Mouse (Mus musculus) midbrain, embryonic 11.5 days (tissue): ENCODE data around the gene Slc37a1. TPM values are rescaled to one million over a fixed set of nuclear protein-coding genes. Genes with fewer than 3 reads are reported as not detected.

Experiments
- ATAC-seq: fragments of 200-750 bp; cut with Nextera tagmentation; 2 replicates; pipeline ENCODE4 v1.8.0; 2017; ENCODE audit warnings: moderate TSS enrichment, moderate library complexity; ENCODE audit not compliant: low FRiP score
- DNase-seq: peaks from one replicate; pipeline ENCODE4 v3.0.0; 2015; ENCODE audit warnings: low spot score; ENCODE audit errors: missing footprints
- H3K27ac ChIP-seq: fragments of 300-500 bp; sonication (generic); 2 replicates; pipeline ENCODE4 v1.5.1; 2014; ENCODE audit warnings: low read depth, low read length
- H3K27me3 ChIP-seq: fragments of 300-500 bp; sonication (generic); 2 replicates; pipeline ENCODE4 v1.6.1; 2014; ENCODE audit warnings: mild to moderate bottlenecking, low read length, moderate library complexity, mixed read lengths; ENCODE audit not compliant: control insufficient read depth, insufficient read depth
- H3K36me3 ChIP-seq: fragments of 300-500 bp; sonication (generic); 2 replicates; pipeline ENCODE4 v1.6.1; 2014; ENCODE audit warnings: mild to moderate bottlenecking, low read length, moderate library complexity, mixed read lengths; ENCODE audit not compliant: control insufficient read depth, insufficient read depth
- H3K4me1 ChIP-seq: fragments of 300-500 bp; sonication (generic); 2 replicates; pipeline ENCODE4 v1.6.1; 2014; ENCODE audit warnings: low read length; ENCODE audit not compliant: control insufficient read depth, insufficient read depth
- H3K4me2 ChIP-seq: fragments of 300-500 bp; sonication (generic); 2 replicates; pipeline ENCODE4 v1.6.1; 2014; ENCODE audit warnings: mild to moderate bottlenecking, moderate library complexity
- H3K4me3 ChIP-seq: fragments of 300-500 bp; sonication (generic); 2 replicates; pipeline ENCODE4 v1.5.1; 2014; ENCODE audit warnings: low read depth, low read length
- H3K9ac ChIP-seq: fragments of 300-500 bp; sonication (generic); 2 replicates; pipeline ENCODE4 v1.6.1; 2014; ENCODE audit warnings: low read length
- H3K9me3 ChIP-seq: fragments of 300-500 bp; sonication (generic); 2 replicates; pipeline ENCODE4 v1.6.1; 2016; ENCODE audit warnings: low read length; ENCODE audit not compliant: control insufficient read depth
- WGBS: fragments of 180-500 bp; shearing (Covaris S2); extraction: QIAGEN DNeasy Blood & Tissue Kit; methylation state at CpG from one replicate; pipeline ENCODE4 v1.1.7; 2014; 5-methylcytosine and 5-hydroxymethylcytosine counted together
- polyA plus RNA-seq: library from polyadenylated mRNA; unstranded; fragments of >200 nt; fragmentation: Nextera tagmentation; extraction: Ambion mirVana; gene quantifications from 2 replicates; pipeline ENCODE4 v1.2.1, GENCODE M21; 2014

Slc37a1 gene
- polyA plus RNA-seq, 1 experiment from 2014 or later: 5.8 TPM

DNA sequence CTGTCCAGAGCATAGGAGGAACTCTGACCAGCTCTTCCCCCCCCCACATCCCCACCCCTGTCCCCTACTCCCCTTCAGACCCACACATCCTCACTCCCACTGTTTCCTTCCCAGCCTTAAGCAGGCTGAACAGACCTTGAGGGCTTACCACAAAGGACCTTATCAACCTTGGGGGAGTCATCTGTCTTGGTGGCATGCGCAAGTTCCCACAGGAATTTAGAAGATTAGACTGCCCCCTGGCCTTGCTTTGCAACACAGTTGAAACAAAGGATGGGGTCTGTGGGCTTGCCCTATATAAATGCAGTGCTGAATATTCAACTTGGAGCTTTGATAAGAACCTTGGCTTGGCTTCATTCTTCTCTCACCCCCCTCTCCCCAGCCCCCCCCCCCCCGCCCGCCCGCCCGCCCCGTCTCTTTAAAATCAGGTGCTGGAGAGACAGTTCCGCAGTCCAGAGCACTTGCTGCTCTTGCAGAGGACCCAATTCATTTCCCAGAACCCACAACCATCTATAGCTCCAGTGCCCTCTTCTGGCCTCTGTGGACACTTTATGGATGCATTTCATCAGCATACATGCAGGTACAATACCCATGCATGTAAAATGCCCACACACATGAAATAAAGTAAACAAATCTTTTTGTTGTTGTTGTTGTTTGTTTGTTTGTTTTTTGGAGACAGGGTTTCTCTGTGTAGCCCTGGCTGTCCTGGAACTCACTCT is 15.3 kb upstream of the Slc37a1 start:
- no peak for ATAC-seq
- no peak overlapping the region for H3K9ac ChIP-seq

DNA sequence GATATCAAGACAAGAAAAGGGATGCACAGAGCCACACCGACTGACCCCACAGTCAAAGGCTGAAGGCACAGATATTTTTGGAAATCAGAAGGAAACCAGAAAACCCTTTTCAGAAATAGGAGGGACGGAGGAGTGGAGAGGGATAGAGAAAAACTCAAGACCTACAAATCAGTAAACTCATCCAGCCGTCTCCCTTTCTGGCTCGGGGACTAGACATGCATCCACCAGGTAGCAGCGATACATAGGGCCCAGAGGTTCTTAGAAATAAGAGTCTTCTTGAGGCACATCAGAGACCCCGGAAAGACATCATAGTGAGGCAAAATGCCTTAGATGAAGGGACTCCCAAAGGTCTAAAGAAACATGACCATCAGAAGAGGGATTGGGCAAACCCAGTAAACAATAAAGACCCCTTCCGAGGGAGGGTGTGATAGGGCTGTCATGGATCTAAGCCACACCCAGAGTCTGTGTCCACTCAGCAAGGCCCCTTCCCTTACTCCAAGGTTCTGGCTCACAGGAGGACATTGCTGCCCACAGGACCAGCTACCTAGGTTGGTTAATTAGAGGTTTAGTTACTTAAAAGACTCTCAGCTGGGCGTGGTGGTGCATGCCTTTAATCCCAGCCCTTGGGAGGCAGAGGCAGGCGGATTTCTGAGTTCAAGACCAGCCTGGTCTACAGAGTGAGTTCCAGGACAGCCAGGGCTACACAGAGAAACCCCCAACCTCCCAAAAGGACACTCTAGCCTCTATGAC is 14.0 kb upstream of the Slc37a1 start:
- no peak for ATAC-seq
- Histone ChIP-seq H3K36me3 (no peaks in the 10 kb centered on the region), H3K27me3 (peaks cover 2% of the 10 kb centered on the region; the same call in 1 of the 2 replicates), H3K4me2 (no peak overlapping the region), H3K27ac (no peak overlapping the region), H3K9me3 (no peaks in the 10 kb centered on the region), H3K9ac (no peak overlapping the region), H3K4me3 (no peak overlapping the region), H3K4me1 (peaks cover 9% of the 10 kb centered on the region; the same call in 1 of the 2 replicates)
- DNase-seq: no peak
- 92% methylated on average over 9 of the region's 9 CpGs for WGBS

More for the DNA sequence above, 15.3 kb upstream of the Slc37a1 start:
- Histone ChIP-seq H3K27ac (no peak overlapping the region), H3K36me3 (no peaks in the 10 kb centered on the region), H3K4me2 (no peak overlapping the region), H3K4me1 (no peaks in the 10 kb centered on the region), H3K9me3 (no peaks in the 10 kb centered on the region), H3K4me3 (no peak overlapping the region), H3K27me3 (no peaks in the 10 kb centered on the region; the same call in 1 of the 2 replicates)
- 40% methylated on average over 7 of the region's 7 CpGs for WGBS
- DNase-seq: no peak

DNA sequence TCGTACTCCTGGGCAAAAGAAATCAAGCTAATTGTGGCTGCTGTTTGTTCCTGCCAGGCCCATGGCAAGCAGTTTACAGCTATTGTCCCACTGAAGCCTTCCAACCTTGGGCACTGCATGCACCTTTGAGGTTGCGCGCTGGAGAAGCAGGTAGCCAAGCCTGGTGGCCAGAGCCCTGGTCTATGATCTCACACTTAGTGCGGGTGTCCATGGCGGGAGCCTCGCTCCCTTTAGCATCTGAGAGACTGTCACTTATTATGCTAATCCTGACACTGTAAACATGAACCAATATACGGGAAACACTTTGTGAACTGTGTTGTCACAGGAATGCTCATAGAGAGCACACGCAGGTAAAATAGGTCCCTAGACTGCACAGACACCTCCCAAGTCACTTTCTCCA is 13.0 kb upstream of the Slc37a1 start:
- DNase-seq (no peak), ATAC-seq (no peak)
- no peak overlapping the region for H3K27ac ChIP-seq
- 88% methylated on average over 8 of the region's 8 CpGs for WGBS
- H3K4me3 ChIP-seq: no peak overlapping the region
- H3K9ac ChIP-seq: no peak overlapping the region
- peaks cover 2% of the 10 kb centered on the region; the same call in 1 of the 2 replicates for H3K27me3 ChIP-seq
- no peak overlapping the region for H3K4me2 ChIP-seq
- H3K4me1 ChIP-seq: peaks cover 9% of the 10 kb centered on the region; the same call in 1 of the 2 replicates
- no peaks in the 10 kb centered on the region for H3K36me3 ChIP-seq
- no peaks in the 10 kb centered on the region for H3K9me3 ChIP-seq

DNA sequence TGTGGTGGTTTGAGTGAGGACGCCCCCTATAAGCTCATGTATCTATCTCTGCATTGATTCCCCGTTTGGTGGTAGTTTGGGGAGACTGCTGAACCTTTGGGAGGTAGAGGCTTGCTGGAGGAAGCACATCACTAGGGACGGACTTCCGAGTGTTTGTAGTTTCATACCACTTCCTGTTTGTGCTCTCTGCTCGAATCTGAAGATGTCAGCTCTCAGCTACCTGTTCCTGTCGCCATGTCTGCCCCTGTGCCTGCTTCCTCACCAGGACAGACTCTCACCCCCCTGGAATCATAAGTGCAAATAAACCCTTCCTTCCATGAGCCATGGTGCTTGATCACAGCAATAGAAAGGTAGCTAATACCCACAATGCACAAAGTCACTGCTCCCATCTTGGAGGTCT is 11.4 kb upstream of the Slc37a1 start:
- H3K27ac ChIP-seq: no peak overlapping the region
- no peak overlapping the region for H3K4me3 ChIP-seq
- H3K9ac ChIP-seq: no peak overlapping the region
- peaks cover 2% of the 10 kb centered on the region; the same call in 1 of the 2 replicates for H3K27me3 ChIP-seq
- DNase-seq (no peak), ATAC-seq (no peak)
- no peaks in the 10 kb centered on the region for H3K9me3 ChIP-seq
- no peak overlapping the region for H3K4me2 ChIP-seq
- H3K4me1 ChIP-seq: peaks cover 9% of the 10 kb centered on the region; the same call in 1 of the 2 replicates
- WGBS: 77% methylated on average over 6 of the region's 6 CpGs
- H3K36me3 ChIP-seq: no peaks in the 10 kb centered on the region

DNA sequence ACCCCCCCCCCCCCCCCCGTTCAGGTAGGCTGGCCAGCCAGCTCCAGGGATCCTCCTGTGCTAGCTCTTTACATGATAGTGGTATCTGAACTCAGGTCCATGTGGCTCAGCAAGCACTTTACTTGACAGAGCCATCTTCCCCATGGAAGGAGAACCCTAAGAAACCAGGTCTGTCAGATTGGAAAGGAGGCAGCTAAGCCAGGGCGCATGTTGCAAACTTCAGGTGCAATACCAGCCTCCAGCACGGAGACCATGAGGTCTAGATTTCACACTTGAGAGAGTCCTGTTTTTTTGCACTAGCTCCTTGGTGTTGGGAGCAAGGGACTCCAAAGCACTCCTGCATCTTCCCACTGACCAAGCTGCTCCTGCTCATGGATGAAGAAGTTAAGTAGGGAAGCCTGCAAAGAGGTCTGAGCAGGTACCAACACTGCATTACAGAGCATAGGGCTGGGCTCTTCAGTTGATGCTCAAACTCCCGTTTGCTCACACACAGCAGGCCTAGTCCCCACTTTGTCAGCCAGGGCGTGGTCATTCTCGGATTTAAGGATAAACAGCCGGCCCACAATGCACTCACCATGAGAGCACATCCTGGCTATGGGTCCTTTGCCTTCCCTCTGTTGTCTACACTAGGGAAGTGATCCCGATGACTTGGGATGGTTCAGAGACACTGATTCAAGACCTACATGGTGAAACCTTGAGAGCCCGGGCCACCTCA is 10.2 kb upstream of the Slc37a1 start:
- H3K4me1 ChIP-seq: peaks cover 9% of the 10 kb centered on the region; the same call in 1 of the 2 replicates
- DNase-seq: no peak
- ATAC-seq: no peak
- H3K36me3 ChIP-seq: no peaks in the 10 kb centered on the region
- H3K4me2 ChIP-seq: peak overlapping the region; percentile 61
- H3K4me3 ChIP-seq: peak overlapping the region; percentile 41
- no peaks in the 10 kb centered on the region for H3K9me3 ChIP-seq
- WGBS: 16% methylated on average over 9 of the region's 9 CpGs
- H3K27ac ChIP-seq: no peak overlapping the region
- H3K9ac ChIP-seq: peak overlapping the region; percentile 58; the same call in 1 of the 2 replicates
- peaks cover 2% of the 10 kb centered on the region; the same call in 1 of the 2 replicates for H3K27me3 ChIP-seq

DNA sequence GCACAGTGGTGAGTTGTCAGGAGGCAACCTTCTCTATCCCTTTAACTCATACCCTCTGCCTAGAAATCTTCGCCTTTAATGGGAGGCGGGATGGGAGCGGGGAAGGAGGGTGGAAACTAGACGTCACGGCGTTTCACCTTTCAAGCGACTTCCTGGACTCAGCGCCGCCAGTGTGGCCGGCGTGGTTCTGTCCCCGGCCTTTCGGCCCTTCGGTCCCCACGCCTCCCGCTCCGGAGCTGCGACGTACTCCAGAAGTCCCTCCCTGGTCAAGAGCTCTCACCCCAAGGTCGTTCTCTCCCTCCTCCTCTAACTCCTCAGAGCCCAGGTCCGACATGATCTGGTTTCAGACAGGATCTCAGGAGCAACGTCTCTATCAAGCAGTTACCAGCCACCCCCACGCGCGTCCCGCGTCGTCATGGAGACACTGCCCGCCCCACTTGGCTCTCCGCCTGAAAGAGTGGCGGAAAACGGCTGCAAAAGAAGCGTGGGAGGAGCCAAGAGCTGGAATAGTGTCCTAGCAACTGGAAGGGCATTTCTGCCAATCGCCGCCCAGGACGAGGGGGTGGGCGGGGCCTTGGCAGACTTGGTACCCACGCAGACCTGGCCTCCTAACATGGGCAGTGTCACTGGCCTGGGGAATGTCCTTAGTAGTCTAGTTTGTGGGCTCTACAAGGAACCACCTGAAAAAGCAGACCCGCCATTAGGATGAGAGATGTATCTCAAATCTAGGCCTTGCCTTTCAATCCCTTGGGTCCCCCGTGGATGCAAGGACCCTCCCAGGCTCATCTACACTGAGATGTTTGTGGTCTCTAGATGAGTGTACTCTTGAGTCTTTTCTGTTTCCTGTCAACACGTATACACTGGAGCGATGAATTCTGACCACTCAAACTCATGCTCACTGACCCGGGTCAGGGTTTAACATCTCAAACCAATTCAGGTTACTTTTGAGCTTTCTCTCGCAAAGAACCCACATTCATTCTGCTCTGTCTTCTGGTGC is 9.4 kb upstream of the Slc37a1 start, which contains the start of gene Rsph1:
Rsph1 (minus strand) TSS at position 462 of the 997 bp plus-strand sequence.
- H3K4me1 ChIP-seq: peaks cover 9% of the 10 kb centered on the region; the same call in 1 of the 2 replicates
- H3K9ac ChIP-seq: peak within 1 kb of the TSS; percentile 58
- WGBS: 10% methylated on average over 44 of the region's 44 CpGs
- peak; percentile 92 for ATAC-seq
- H3K36me3 ChIP-seq: no peaks in the 10 kb centered on the region
- peak within 1 kb of the TSS; percentile 41 for H3K4me3 ChIP-seq
- H3K4me2 ChIP-seq: peak within 1 kb of the TSS; percentile 61
- H3K9me3 ChIP-seq: no peaks in the 10 kb centered on the region
- peak; percentile 98 for DNase-seq
- H3K27me3 ChIP-seq: peaks cover 2% of the 10 kb centered on the region; the same call in 1 of the 2 replicates
- H3K27ac ChIP-seq: no peak within 1 kb of the TSS

DNA sequence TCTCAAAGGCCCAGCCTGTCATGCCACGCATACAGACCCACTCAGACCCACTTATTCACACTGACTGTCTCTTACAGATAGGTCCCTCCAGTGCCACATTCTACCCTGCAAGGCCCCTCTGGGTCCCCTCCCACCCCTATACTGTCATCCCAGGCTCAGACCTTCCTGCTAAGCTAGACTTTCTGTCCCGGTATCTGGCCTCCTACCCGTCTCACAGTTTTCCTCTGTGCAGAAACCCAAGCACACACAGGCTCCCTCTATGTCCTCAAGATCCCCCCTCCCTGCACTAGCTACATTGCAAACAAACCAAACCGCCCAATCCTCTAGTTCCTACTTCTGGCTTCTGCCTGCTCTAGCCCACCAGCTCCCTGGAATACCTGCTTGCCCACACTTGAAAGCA is 8.7 kb upstream of the Slc37a1 start:
- ATAC-seq: no peak
- Histone ChIP-seq H3K36me3 (no peaks in the 10 kb centered on the region), H3K4me1 (peaks cover 14% of the 10 kb centered on the region), H3K4me3 (no peak overlapping the region), H3K9me3 (no peaks in the 10 kb centered on the region), H3K27ac (no peak overlapping the region), H3K4me2 (no peak overlapping the region), H3K9ac (no peak overlapping the region), H3K27me3 (peaks cover 2% of the 10 kb centered on the region; the same call in 1 of the 2 replicates)
- DNase-seq: no peak
- 68% methylated on average over 4 of the region's 4 CpGs for WGBS

DNA sequence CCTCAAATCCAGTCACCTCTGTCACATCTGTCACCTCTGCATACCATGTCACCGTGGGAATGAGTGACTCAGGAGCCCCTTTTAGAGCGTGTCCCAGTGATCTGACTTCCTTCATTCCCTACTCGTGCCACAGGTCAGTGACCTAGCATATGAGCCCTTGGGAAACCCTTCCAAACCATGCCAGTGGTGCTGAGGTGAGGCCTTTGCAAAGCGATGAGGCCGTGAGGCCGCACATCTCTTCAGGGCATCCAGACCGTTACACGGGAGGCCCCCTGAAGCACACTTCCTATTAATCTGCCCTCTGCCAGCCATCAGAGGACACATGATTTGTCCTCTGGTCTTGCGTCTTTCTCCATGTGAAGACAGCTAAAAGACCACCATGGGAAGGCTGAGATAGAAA is 7.1 kb upstream of the Slc37a1 start:
- no peak overlapping the region for H3K9ac ChIP-seq
- ATAC-seq (no peak), DNase-seq (no peak)
- 85% methylated on average over 9 of the region's 9 CpGs for WGBS
- peaks cover 14% of the 10 kb centered on the region for H3K4me1 ChIP-seq
- no peaks in the 10 kb centered on the region for H3K36me3 ChIP-seq
- H3K9me3 ChIP-seq: no peaks in the 10 kb centered on the region
- no peak overlapping the region for H3K27ac ChIP-seq
- peaks cover 2% of the 10 kb centered on the region; the same call in 1 of the 2 replicates for H3K27me3 ChIP-seq
- no peak overlapping the region for H3K4me2 ChIP-seq
- no peak overlapping the region for H3K4me3 ChIP-seq
